Mouse (Mus musculus) urinary bladder, postnatal 36 days (tissue): Measurements from ENCODE around the gene Fgfr2.

ENCODE experiments used
- DNase-seq, 2 experiments: peaks; one replicate each; pipeline ENCODE4 v3.0.0; 2022; ENCODE audit warnings: low spot score in 2 of 2, mixed read lengths in 1 of 2

The Fgfr2 gene

DNA sequence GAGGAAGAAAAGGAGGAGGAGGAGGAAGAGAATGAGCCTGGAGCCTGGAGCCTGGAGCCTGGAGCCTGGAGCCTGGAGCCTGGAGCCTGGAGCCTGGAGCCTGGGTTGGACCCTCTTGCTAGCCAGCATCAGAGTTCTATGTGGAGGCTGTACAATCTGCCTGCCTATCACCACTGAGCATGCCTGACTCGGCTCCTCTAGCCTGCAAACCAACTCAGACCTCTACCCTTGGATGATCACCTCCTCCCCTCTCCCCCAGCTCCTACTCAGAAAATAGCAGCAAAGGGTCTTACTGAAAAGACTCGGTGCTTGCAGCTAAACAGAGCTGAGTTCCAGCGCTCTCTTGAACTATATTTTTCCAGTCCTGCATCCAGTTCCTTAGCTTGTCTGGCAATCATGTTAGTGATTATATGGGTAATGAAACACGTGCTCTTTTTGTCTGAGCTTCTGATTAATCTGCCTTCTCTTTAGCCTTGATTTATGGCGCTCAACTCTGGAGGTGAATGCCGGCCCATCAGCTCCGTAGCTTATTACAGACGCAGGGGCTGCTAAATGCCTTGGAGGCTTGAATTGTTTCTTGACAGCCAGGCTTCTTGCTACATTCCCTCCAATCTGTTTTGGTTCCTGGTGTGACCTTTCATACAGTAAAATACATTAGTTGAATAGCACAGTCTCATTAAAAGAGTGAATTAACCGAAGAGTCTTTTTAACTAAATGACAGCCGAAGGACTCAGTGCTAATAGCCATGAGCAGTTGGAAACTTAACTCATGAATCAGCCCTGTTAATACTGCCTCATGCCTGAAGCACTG is 1345.5 kb downstream of the Fgfr2 start:
- no peak for DNase-seq

DNA sequence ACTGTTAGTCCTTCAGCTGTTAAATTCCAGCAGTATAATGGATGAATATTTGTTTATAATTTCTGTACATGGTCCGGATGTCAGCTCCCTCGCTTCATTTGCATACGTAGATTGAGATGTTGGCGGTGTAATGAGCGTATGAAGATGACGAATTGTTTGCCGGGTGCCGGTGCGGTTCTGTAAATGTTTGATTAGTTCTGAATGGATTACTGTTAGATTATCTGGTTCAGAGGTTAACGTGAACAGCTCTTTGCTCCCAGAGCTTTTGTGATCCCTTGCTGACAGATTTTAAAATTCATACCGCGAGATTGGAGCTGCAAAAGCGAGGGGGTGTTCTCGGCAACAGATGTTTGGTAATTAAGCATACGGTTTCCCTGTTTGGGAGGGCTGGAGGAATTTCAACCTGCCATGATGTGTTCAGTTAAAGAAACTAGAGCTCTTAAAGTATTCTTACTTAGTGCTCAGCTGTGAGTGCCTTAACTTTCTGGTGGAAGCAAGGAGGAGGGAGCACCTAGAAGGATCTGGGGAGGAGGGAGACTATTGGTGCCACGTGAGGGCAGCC is 1346.9 kb downstream of the Fgfr2 start:
- DNase-seq, result no peak

DNA sequence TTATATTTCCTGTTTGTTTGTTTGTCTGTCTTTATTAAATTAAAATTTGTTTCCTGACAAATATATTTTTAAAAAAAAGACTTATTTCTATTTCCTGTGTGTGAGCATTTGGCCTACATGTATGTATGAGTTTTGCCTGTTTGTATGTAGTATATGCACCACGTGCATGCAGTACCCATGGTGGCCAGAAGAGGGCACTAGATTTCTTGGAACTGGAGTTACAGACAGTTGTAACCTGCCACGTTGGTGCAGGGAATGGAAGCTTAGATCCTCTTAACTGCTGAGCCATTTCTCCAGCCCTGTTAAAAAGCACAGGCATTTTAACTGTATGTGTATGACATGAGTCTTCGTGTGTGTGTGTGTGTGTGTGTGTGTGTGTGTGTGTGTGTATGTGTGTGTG is 1365.2 kb downstream of the Fgfr2 start:
- DNase-seq, result no peak

DNA sequence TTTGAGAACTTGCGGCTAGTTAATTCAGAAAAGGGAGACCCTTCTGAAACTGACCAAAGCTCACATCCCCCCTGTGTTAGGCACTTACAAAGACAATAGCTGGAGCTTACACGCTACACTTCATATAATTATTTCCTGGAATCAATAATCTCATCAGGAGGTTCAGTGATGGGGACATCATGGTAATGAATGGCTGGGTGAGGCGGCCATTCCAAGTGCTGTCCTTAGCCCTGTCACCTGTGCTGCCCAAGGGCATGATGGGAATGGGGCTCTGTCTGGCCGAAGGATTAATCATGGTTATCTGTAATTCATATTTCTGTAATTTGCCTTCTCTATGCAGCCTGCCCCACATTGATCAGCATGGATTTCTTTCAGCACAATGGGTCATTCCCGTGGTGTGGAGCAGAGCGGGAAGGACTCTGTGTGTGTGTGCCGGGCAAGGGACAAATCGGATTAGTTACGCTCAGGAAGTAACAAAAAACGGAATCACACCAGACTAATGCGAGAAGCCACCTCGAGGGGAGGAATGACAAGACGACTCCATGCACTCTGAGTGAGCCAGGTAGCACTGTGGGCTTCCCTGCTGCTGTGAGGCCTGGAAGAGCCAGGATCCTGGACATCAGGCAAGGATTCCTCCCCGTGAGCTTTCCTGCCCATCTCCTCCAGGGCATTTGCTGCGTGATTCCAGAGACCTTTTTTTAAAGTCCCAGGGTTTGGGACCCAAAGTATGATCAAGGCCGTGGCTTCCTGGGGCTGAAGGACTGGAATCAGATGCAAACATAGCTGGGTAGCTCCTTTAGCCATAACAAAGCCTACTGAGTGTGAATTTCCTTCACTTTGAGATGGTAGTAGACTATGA is 1375.8 kb downstream of the Fgfr2 start:
- no peak for DNase-seq

DNA sequence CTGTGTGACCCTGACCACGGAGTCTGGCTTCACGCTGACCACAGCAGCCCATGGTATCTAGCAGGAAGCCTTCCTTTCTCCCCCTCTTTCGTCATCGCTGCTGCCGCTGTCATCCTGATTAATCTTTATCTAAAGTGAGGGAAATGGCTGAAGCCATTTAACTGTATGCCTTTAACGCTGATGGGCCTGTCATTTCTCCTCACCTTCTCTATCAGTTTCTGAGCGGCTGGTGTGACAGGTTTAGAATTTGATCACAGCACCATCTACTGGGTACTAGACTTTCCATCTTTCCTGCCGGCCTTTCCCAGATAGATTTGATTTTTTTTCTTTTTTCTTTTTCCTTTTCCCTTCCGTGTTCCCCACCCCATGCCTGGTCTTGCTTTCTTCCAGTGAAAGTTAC is 1376.4 kb downstream of the Fgfr2 start:
- no peak for DNase-seq

DNA sequence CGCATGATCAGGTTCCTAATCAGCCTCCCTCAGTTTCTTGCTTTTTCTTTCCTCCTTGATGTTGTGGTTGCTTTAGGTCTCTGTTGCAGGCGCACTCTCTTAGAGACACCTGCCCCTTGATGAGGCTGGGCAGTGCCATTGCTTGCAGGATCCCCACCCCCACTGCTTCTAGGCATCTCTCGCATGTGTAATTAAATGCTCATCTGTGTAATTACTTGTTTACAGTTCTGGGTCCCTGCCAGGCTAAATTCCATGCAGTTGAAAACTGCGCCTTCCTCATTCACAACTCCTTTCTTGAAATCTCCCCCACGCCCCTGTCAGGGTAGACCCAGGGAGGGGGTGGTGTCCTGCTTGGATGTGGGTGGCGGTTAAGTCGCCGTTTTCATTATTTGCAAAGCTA is 1380.0 kb downstream of the Fgfr2 start:
- DNase-seq, result no peak

DNA sequence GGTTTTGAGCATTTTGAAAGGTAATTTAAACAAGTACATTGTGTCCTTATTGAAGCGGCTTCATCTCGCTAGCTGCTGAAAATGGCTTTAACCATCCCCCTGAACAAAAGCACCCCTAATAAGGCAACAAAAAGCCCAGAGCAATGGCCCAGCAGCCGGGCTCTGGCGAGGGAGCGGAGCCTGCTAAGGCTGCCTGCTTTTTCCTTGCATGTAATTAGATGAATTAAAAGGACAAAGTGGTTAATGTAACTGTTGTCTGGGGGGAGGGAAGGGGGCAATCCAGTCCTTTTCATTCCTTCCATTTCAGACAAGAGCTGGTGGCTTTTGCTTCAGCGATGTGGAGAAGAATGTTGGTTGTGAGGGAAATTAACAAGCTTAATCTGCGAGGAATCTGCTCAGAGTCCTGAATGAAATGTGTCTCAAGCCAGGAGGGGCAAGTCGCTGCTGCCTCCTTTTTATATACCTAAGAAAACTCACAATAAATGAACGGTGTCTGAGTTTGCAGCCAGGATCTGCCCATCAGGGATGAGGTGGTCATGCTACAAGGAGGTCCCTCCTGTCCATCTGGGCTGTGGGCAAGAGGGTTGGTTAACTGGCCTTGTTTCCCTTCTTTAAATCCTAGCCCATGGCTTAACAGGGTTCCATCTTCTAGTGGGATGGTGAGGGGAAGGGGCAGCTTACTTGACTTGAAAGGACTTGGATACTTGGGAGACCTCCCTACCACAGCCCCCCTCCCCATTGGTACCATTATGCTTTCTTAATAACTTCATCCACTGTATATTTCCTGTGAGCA is 1400.2 kb downstream of the Fgfr2 start:
- DNase-seq, result no peak

DNA sequence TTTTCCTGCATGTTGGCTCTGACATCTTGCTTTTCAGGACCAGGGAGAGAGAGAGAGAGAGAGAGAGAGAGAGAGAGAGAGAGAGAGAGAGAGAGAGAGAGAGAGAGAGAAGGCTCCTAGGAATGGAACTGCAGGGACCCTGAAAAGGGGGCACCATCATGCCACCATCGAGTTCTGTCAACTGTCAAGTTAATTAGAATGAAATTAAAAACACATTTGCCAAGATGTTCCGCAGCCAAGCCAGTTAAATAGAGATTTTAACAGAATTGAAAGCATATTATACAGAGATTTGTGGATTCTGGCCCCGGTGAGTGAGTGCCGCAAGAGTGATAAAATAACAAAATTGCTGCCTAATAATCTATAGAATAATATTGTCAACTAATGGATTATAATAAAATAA is 1400.8 kb downstream of the Fgfr2 start:
- DNase-seq, result no peak

DNA sequence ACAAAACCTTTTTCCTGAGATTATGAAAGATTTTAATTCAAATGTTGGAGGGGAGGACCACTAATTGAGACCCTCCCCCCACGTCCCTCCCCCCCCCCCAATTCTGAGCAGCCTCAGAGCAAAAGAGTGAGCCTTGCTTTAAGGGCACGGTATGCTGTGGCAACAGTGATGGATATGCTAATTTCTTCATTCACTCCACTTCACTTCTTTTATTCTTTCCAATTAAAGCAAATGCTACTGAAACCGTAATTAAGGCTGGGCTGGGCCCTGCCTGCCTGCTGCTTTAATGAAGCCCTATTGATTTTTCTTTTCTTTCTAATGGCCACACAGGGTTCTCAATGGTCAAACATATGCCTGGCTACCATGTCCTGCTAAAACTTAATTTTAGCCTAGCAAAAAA is 1404.9 kb downstream of the Fgfr2 start:
- no peak for DNase-seq

DNA sequence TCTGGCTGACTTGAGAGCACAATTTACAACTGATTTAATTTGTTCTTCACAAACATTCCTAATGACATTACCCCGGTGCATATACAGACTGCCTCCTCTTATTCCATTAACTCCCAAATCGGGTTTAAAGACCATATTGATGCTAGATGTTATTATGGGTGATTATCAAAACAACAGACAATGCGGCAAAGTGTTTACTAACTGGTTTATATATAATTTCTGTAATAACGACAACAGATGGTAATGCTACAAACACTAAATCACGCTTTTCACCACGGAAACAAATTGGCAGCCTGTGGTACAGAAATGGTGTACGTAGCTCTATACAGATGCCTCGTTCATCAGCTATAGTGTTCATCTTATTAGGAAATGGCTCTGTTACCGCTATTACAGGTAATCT is 1410.1 kb downstream of the Fgfr2 start:
- DNase-seq, result no peak

DNA sequence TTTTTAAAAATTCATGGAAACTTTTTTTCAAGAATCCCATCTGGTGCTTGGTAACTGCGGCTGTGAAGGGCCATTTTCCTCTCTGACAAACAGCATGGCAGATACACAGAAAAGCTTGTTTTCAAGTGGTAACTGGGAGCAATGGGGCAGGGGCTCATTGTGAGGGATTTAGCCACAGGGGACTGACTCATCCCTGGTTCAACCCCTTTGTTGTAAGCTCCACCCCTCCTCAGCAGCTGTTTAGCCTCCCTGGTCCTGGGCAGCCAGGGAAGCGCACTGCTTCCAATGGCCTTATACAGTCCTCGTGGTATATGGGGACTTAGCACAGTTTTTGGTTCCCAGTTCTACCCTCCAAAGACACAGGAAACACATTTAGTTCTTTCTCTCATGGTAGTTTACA is 1426.3 kb downstream of the Fgfr2 start:
- no peak for DNase-seq

DNA sequence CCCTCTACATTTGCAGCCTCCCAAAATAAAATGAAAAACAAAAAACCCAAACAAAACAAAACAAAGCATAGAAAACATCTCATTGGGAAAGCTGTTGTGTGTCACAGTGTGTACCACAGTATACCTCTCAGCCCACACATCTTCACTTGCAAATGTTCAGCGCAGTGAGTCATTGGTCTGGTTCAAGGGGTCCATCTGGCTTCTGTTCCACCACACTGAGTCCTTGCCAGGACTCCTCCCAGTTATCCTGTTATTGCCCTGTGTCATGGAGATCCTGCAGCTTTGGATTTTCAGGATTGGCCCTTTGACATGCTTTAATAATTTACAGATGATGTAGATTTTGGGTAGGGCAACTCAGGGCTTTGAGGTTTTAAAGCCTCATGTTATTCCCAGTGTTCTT is 1435.8 kb downstream of the Fgfr2 start:
- DNase-seq, result no peak

DNA sequence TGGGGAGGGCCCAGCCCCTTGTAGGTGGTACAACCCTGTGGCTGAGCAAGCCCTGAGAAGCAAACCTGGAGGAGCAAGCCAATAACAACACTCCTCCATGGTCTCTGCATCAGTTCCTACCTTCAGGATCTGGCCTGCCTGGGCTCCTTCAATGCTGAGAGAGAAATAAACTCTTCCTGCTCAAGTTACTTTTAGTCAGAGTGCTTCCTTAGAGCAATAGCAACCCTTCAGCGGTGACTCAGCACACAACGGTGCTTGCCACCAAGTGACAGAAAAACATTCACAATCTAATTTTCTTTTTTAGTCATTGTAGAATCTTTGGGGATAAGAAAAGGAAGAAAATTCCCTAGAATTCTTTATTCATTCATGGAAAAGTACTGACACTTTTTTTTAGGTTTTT is 1446.0 kb downstream of the Fgfr2 start:
- DNase-seq, result no peak

DNA sequence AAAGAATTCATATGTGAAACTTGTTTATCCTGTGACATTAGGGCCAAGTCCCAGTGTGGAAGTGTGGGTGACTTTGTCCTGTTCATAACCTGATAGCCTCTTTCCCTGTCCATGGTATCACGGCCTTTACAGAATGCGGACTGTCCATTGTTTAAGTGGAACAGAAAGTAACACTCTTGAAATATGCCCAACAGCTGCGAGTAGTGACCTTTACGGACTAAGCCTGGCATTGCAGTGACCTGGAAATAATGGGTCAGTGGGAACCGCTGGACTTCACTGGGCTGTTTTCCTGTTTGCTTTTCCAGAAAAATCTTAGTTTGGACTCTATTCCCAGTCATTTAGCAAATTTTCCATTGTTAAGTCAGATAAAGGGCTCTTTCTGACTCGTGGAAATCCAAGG is 1452.6 kb downstream of the Fgfr2 start:
- no peak for DNase-seq

DNA sequence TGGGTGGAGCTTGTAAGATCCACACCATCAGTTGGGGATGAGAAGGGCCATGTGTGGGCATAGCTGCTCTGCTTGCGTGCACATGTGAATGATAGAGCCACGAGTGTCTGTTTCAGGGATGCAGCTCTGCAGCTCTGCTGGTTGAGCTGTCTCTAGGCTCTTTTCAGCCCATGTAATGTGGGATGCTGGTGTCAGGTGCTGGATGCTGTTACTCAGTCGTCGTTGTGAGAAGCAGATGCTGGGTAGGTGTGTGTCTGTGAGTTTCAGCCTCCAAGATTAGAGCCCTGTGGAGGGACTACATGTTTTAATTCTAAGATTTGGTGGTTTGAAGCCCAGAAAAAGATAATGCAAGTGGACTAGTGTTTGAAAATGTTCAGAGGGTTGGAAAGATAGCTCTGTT is 1453.8 kb downstream of the Fgfr2 start:
- DNase-seq, result no peak

DNA sequence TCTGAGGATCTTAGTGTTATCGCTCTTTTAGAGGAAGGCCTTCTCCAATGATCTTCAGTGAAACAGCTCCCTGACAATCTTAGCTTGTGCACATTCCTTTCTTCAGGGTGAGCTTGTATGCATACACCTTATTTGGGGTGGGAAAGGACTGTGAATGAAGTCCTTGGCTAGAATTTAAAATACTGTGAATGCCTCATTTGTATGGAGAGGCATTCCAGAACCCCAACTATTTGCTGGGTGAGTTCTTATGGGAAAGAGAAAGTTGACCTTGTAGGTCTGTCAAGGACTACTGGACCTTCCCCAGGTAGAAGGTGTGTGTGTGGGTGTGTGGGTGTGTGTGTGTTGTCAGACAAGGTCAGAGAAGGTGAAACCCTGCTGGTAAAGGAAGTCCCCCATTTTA is 1462.4 kb downstream of the Fgfr2 start:
- no peak for DNase-seq

DNA sequence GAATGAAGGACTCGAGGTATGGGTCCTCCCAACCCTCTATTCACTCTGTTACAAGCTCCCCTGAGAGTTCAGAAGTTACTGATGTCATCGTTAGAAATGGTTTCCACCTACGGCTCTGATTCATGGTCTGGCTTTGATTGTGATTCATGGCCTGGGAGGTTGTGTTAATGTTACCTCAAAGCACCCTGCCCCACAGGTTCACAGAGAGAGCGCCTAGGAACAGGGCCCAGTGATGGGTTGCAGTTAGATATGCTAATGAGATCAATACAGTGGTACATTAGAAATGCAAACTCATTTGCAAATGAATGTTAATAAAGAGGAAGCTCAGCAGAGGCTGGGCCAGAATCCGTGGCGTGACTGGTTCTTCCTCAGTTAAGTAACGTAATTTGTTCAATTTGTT is 1467.1 kb downstream of the Fgfr2 start:
- no peak for DNase-seq

DNA sequence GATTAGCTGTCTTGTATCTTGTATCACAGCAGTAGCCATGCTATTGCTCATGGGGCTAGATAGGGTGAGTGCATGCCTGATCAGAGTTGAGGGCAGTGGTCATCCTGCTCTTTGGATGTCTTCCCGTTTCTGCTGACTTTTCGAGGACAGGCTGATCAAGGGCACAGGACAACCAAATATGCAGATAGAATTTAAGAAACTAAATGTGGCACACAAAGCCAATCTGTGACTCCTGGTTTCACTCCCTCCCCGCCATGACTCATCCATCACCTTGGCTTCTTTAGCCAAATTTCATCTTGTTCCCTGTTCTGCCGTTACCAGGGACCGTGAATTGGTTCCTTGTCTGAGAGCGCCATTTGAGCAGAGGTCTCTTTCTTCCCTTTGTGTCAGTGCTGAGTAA is 1469.7 kb downstream of the Fgfr2 start:
- DNase-seq, result no peak

DNA sequence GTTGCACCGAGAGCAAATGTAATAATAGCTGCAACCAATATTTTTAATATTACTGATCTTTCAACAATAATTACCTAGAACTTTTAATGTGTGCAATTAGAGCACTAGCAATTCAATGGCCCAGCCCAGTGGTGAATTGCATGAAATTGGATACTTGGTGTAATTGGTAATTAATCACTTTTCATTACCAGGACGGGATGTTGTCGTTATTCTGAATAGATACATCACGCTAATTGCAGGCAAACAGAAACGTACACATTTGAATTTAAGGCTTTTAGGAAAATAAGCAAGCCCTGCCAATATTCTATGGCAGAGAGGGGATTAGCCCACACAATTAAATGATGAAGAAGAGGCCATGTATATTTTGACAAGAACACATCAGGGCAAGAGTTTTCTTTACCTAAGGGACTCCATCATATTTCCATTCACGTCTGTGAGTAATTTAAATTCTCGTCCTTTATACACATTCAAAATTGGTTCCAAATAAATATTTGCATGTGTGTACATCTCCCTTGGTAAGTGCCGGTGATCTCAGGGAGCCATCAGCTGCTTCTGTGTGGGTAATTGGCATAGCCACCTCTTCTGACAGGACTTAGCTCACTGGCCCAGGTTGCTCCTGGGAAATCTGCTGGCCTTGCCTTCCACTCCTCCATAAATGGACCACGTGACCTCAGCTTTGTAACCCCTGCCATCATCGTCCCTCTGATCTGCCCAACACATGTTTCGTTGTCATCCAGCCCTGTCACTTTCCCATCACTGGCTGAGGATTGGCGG is 1471.0 kb downstream of the Fgfr2 start:
- no peak for DNase-seq

DNA sequence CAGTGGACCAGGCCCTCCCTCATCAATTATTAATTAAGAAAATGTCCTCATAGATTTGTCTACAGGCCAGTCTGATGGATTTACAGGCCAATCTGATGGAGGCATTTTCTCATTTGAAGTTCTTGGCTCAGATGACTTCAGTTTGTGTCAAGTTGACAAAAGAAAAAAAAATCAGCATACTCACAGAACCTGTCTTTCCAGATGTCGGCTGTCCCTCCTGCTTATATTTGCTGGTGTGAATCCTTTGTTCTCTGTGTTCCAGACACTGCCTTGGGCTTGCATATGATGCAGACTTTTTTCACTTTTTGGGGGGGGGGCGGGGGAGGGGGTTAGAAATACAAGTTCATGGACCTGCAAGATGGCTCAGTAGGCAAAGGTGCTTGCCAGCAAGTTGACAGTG is 1472.9 kb downstream of the Fgfr2 start:
- no peak for DNase-seq

DNA sequence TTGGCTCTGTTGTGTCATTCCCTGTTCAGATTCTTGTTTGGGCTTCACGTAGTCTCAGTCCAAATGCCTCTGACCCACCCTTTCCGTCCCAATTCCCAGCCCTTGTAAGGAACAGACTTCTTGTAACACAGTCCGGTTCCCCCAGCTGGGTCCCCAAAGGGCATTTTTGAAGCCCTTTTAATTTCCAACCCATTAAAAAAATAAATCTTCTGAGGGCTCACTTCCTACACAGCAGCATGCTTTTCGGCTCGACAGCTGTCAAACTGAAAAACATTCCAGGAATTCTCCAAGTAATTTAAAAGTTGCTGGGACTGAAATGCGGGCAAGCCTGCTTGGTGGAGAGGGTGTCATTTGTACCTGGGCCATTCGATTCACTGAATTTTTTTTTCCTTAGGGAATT is 1474.9 kb downstream of the Fgfr2 start:
- DNase-seq, result no peak
